In genomic region chr7:142493535-142493934, GRCm38 (mm10) we compare ENCODE assay signal across 14 mouse cellular contexts. TPM values are rescaled to one million over a fixed set of nuclear protein-coding genes. Genes with fewer than 3 reads are reported as not detected.
DNase-seq lines count a peak whose midpoint lies in the region; ATAC-seq and TF ChIP-seq lines count a peak whose summit lies in the region.
"Had no signal": no experiment of that assay in that cellular context is flagged by ENCODE, and none has a peak within 500 bp of the region (broad histone marks: within the 10 kb centered on the region; RNA-seq: fewer than 3 reads in every experiment).

No protein-coding gene starts in this region.

- no peak for DNase-seq in intestine, embryonic 14.5 days (ENCODE audit: low spot score)
- DNase-seq in urinary bladder, adult 2 months (ENCODE audit: low spot score) = no peak
- no peak for DNase-seq in layer of hippocampus, postnatal 14 days (ENCODE audit: low spot score in 2 of 2)
- DNase-seq: cerebellum, adult 9-11 months; kidney, postnatal 36 days; right cerebral cortex, postnatal 14 days; thymus, postnatal 4 days had no signal

- no peak overlapping the region for H3K4me3 ChIP-seq in intestine, embryonic 14.5 days (ENCODE audit: low read depth, low read length)
- no peak overlapping the region for H3K4me3 ChIP-seq in intestine, postnatal 0 days (ENCODE audit: low read depth, low read length)
- no peak overlapping the region for H3K4me3 ChIP-seq in embryonic facial prominence, embryonic 12.5 days
- no peak overlapping the region for H3K4me3 ChIP-seq in intestine, embryonic 16.5 days (ENCODE audit: low read length)
- no peak overlapping the region for H3K4me3 ChIP-seq in stomach, embryonic 15.5 days (replicated peaks)
- H3K4me3 ChIP-seq: left cerebral cortex, adult 2 months had no signal

- no peaks in the 10 kb centered on the region for H3K27me3 ChIP-seq in intestine, embryonic 14.5 days (replicated peaks; ENCODE audit: control insufficient read depth, insufficient read depth, low read length)
- no peaks in the 10 kb centered on the region for H3K27me3 ChIP-seq in intestine, postnatal 0 days (replicated peaks; ENCODE audit: control insufficient read depth, insufficient read depth, low read length)
- no peaks in the 10 kb centered on the region for H3K27me3 ChIP-seq in embryonic facial prominence, embryonic 12.5 days
- no peaks in the 10 kb centered on the region for H3K27me3 ChIP-seq in intestine, embryonic 16.5 days (replicated peaks; ENCODE audit: control insufficient read depth, insufficient read depth, low read length)
- H3K27me3 ChIP-seq in stomach, embryonic 15.5 days (replicated peaks) = no peaks in the 10 kb centered on the region
- H3K27me3 ChIP-seq: Patski had no signal

- no peak overlapping the region for H3K4me2 ChIP-seq in intestine, embryonic 14.5 days (ENCODE audit: low read length)
- H3K4me2 ChIP-seq in intestine, postnatal 0 days (replicated peaks; ENCODE audit: low read depth) = no peak overlapping the region
- no peak overlapping the region for H3K4me2 ChIP-seq in embryonic facial prominence, embryonic 12.5 days (replicated peaks)
- H3K4me2 ChIP-seq in intestine, embryonic 16.5 days (ENCODE audit: low read depth, low read length) = no peak overlapping the region
- no peak overlapping the region for H3K4me2 ChIP-seq in stomach, embryonic 15.5 days

- H3K9me3 ChIP-seq in intestine, embryonic 14.5 days (ENCODE audit: control insufficient read depth, low read length) = no peaks in the 10 kb centered on the region
- no peaks in the 10 kb centered on the region for H3K9me3 ChIP-seq in intestine, postnatal 0 days (ENCODE audit: control insufficient read depth)
- no peaks in the 10 kb centered on the region for H3K9me3 ChIP-seq in embryonic facial prominence, embryonic 12.5 days
- no peaks in the 10 kb centered on the region for H3K9me3 ChIP-seq in intestine, embryonic 16.5 days (ENCODE audit: control insufficient read depth, low read length)
- H3K9me3 ChIP-seq in stomach, embryonic 15.5 days = no peaks in the 10 kb centered on the region

- ATAC-seq in intestine, embryonic 14.5 days (replicated peaks; ENCODE audit: low FRiP score, low TSS enrichment, low read depth) = no peak
- no peak for ATAC-seq in intestine, postnatal 0 days
- ATAC-seq in embryonic facial prominence, embryonic 12.5 days (ENCODE audit: insufficient number of reproducible peaks, insufficient read depth, low FRiP score, low TSS enrichment) = no peak; the same call in 1 of the 2 replicates
- ATAC-seq in intestine, embryonic 16.5 days = no peak
- no peak for ATAC-seq in stomach, embryonic 15.5 days (ENCODE audit: insufficient read depth, low FRiP score, low read depth)
- ATAC-seq: Patski had no signal

- peak overlapping the region; percentile 6; the same call in 1 of the 2 replicates for H3K27ac ChIP-seq in intestine, embryonic 14.5 days (ENCODE audit: low read depth)
- no peak overlapping the region for H3K27ac ChIP-seq in intestine, postnatal 0 days (ENCODE audit: low read depth, low read length)
- 0 out of 2 replicates have a peak overlapping the region, but pooled peaks have one; percentile 17 for H3K27ac ChIP-seq in embryonic facial prominence, embryonic 12.5 days
- peak overlapping the region; percentile 48 for H3K27ac ChIP-seq in intestine, embryonic 16.5 days (ENCODE audit: low read length)
- peak overlapping the region; percentile 61 for H3K27ac ChIP-seq in stomach, embryonic 15.5 days
- H3K27ac ChIP-seq: left cerebral cortex, adult 2 months had no signal

- H3K4me1 ChIP-seq in intestine, embryonic 14.5 days (replicated peaks; ENCODE audit: control insufficient read depth, insufficient read depth, low read length) = 0 out of 2 replicates have a peak, but pooled peaks cover 3% of the 10 kb centered on the region
- H3K4me1 ChIP-seq in intestine, postnatal 0 days (replicated peaks; ENCODE audit: control insufficient read depth, insufficient read depth, low read length) = no peaks in the 10 kb centered on the region
- peaks cover 2% of the 10 kb centered on the region; the same call in 1 of the 2 replicates for H3K4me1 ChIP-seq in embryonic facial prominence, embryonic 12.5 days
- H3K4me1 ChIP-seq in intestine, embryonic 16.5 days (ENCODE audit: control insufficient read depth, insufficient read depth, low read length) = peaks cover 3% of the 10 kb centered on the region; the same call in 1 of the 2 replicates
- H3K4me1 ChIP-seq in stomach, embryonic 15.5 days = peaks cover 17% of the 10 kb centered on the region; the same call in 1 of the 2 replicates

- no peak for TF ChIP-seq CTCF in intestine, postnatal 0 days (IDR thresholded peaks at IDR 0.05; ENCODE audit: low read depth)

- WGBS in intestine, embryonic 14.5 days = 52% methylated on average over 8 of the region's 8 CpGs
- 66% methylated on average over 8 of the region's 8 CpGs for WGBS in intestine, postnatal 0 days
- 76% methylated on average over 8 of the region's 8 CpGs for whole genome bisulfite sequencing in embryonic facial prominence, embryonic 12.5 days
- WGBS in intestine, embryonic 16.5 days = 56% methylated on average over 8 of the region's 8 CpGs
- 49% methylated on average over 8 of the region's 8 CpGs for WGBS in stomach, embryonic 15.5 days

- H3K36me3 ChIP-seq in intestine, embryonic 14.5 days (ENCODE audit: control insufficient read depth, insufficient read depth, low read length) = peaks cover 64% of the 10 kb centered on the region
- peaks cover 23% of the 10 kb centered on the region for H3K36me3 ChIP-seq in intestine, postnatal 0 days (ENCODE audit: control insufficient read depth, insufficient read depth)
- H3K36me3 ChIP-seq in embryonic facial prominence, embryonic 12.5 days = peaks cover 18% of the 10 kb centered on the region; the same call in 1 of the 2 replicates
- peaks cover 9% of the 10 kb centered on the region for H3K36me3 ChIP-seq in intestine, embryonic 16.5 days (ENCODE audit: control insufficient read depth, insufficient read depth, low read length)
- H3K36me3 ChIP-seq in stomach, embryonic 15.5 days = peaks cover 38% of the 10 kb centered on the region

- H3K9ac ChIP-seq in intestine, embryonic 14.5 days (ENCODE audit: low read length) = 0 out of 2 replicates have a peak overlapping the region, but pooled peaks have one; percentile 7
- H3K9ac ChIP-seq in intestine, postnatal 0 days (ENCODE audit: low read depth, low read length) = no peak overlapping the region
- no peak overlapping the region for H3K9ac ChIP-seq in embryonic facial prominence, embryonic 12.5 days
- 0 out of 2 replicates have a peak overlapping the region, but pooled peaks have one; percentile 16 for H3K9ac ChIP-seq in intestine, embryonic 16.5 days (ENCODE audit: low read depth, low read length)
- H3K9ac ChIP-seq in stomach, embryonic 15.5 days = no peak overlapping the region

RNA-seq across cellular contexts. Expression of gene Tnnt3, which starts 5.1 kb away (rescaled TPM):
- 1.5 and 2.4 TPM in 2 replicates for polyA plus RNA-seq in intestine, embryonic 14.5 days (2014; fragmentation: Nextera tagmentation; extraction: Ambion mirVana)
- polyA plus RNA-seq in intestine, postnatal 0 days (2015; fragmentation: Nextera tagmentation; extraction: Ambion mirVana) = 3.0 TPM in 2 replicates
- polyA plus RNA-seq in embryonic facial prominence, embryonic 12.5 days (2016; fragmentation: Nextera tagmentation; extraction: Ambion mirVana) = 4.6 and 6.9 TPM in 2 replicates
- 2.1 and 3.2 TPM in 2 replicates for polyA plus RNA-seq in intestine, embryonic 16.5 days (2015; fragmentation: Nextera tagmentation; extraction: Ambion mirVana)
- 4.6 and 11.8 TPM in 2 replicates for polyA plus RNA-seq in stomach, embryonic 15.5 days (2015; fragmentation: Nextera tagmentation; extraction: Ambion mirVana)
- polyA plus RNA-seq in urinary bladder, adult 2 months (2012; rRNA removed) = 74.3 and 79.9 TPM in 2 replicates
- total RNA-seq in layer of hippocampus, postnatal 14 days (2021) = under 1 TPM; 0.92 to 0.95 TPM
- total RNA-seq: left cerebral cortex, adult 2 months had no signal

RNA-seq across cellular contexts. Expression of gene Lsp1, which starts 32.9 kb away (rescaled TPM):
- 145 and 153 TPM in 2 replicates for polyA plus RNA-seq in intestine, embryonic 14.5 days (2014; fragmentation: Nextera tagmentation; extraction: Ambion mirVana)
- polyA plus RNA-seq in intestine, postnatal 0 days (2015; fragmentation: Nextera tagmentation; extraction: Ambion mirVana) = 55.2 and 61.8 TPM in 2 replicates
- polyA plus RNA-seq in embryonic facial prominence, embryonic 12.5 days (2016; fragmentation: Nextera tagmentation; extraction: Ambion mirVana) = 24.5 and 24.7 TPM in 2 replicates
- 125 and 134 TPM in 2 replicates for polyA plus RNA-seq in intestine, embryonic 16.5 days (2015; fragmentation: Nextera tagmentation; extraction: Ambion mirVana)
- polyA plus RNA-seq in stomach, embryonic 15.5 days (2015; fragmentation: Nextera tagmentation; extraction: Ambion mirVana) = 196 and 211 TPM in 2 replicates
- polyA plus RNA-seq in urinary bladder, adult 2 months (2012; rRNA removed) = 379 and 420 TPM in 2 replicates
- total RNA-seq in layer of hippocampus, postnatal 14 days (2021) = 1 to 10 TPM; 4.2 to 4.7 TPM

RNA-seq across cellular contexts. Expression of gene Mrpl23, which starts 39.0 kb away (rescaled TPM):
- 36.1 and 45.8 TPM in 2 replicates for polyA plus RNA-seq in intestine, embryonic 14.5 days (2014; fragmentation: Nextera tagmentation; extraction: Ambion mirVana)
- polyA plus RNA-seq in intestine, postnatal 0 days (2015; fragmentation: Nextera tagmentation; extraction: Ambion mirVana) = 26.7 and 33.0 TPM in 2 replicates
- polyA plus RNA-seq in embryonic facial prominence, embryonic 12.5 days (2016; fragmentation: Nextera tagmentation; extraction: Ambion mirVana) = 19.8 and 32.6 TPM in 2 replicates
- polyA plus RNA-seq in intestine, embryonic 16.5 days (2015; fragmentation: Nextera tagmentation; extraction: Ambion mirVana) = 50.3 and 58.1 TPM in 2 replicates
- polyA plus RNA-seq in stomach, embryonic 15.5 days (2015; fragmentation: Nextera tagmentation; extraction: Ambion mirVana) = 21.9 and 26.2 TPM in 2 replicates
- polyA plus RNA-seq in urinary bladder, adult 2 months (2012; rRNA removed) = 76.2 and 102 TPM in 2 replicates
- 1 to 10 TPM; 4.2 to 5.1 TPM for total RNA-seq in layer of hippocampus, postnatal 14 days (2021)

RNA-seq across cellular contexts. Expression of gene Tnni2, which starts 51.9 kb away (rescaled TPM):
- 1.7 and 3.2 TPM in 2 replicates for polyA plus RNA-seq in intestine, embryonic 14.5 days (2014; fragmentation: Nextera tagmentation; extraction: Ambion mirVana)
- 1.9 and 2.4 TPM in 2 replicates for polyA plus RNA-seq in intestine, postnatal 0 days (2015; fragmentation: Nextera tagmentation; extraction: Ambion mirVana)
- 7.1 and 9.6 TPM in 2 replicates for polyA plus RNA-seq in embryonic facial prominence, embryonic 12.5 days (2016; fragmentation: Nextera tagmentation; extraction: Ambion mirVana)
- polyA plus RNA-seq in intestine, embryonic 16.5 days (2015; fragmentation: Nextera tagmentation; extraction: Ambion mirVana) = 4.3 and 4.7 TPM in 2 replicates
- polyA plus RNA-seq in stomach, embryonic 15.5 days (2015; fragmentation: Nextera tagmentation; extraction: Ambion mirVana) = 10.4 and 13.3 TPM in 2 replicates
- 39.4 and 48.2 TPM in 2 replicates for polyA plus RNA-seq in urinary bladder, adult 2 months (2012; rRNA removed)
- total RNA-seq in layer of hippocampus, postnatal 14 days (2021) = under 1 TPM in 1 of 2 experiments, not detected in 1; 0.37 TPM

RNA-seq across cellular contexts. Expression of gene Syt8, which starts 58.9 kb away (rescaled TPM):
- 1.6 and 3.8 TPM in 2 replicates for polyA plus RNA-seq in intestine, embryonic 14.5 days (2014; fragmentation: Nextera tagmentation; extraction: Ambion mirVana)
- polyA plus RNA-seq in intestine, postnatal 0 days (2015; fragmentation: Nextera tagmentation; extraction: Ambion mirVana) = 0.60 and 1.3 TPM in 2 replicates
- polyA plus RNA-seq in embryonic facial prominence, embryonic 12.5 days (2016; fragmentation: Nextera tagmentation; extraction: Ambion mirVana) = 0.35 TPM in 1 of 2 replicates, not detected in the other
- 8.8 and 10.4 TPM in 2 replicates for polyA plus RNA-seq in intestine, embryonic 16.5 days (2015; fragmentation: Nextera tagmentation; extraction: Ambion mirVana)
- polyA plus RNA-seq in stomach, embryonic 15.5 days (2015; fragmentation: Nextera tagmentation; extraction: Ambion mirVana) = 13.2 and 19.6 TPM in 2 replicates
- polyA plus RNA-seq in urinary bladder, adult 2 months (2012; rRNA removed) = 316 and 420 TPM in 2 replicates
- not detected for total RNA-seq in layer of hippocampus, postnatal 14 days (2021)
- total RNA-seq: left cerebral cortex, adult 2 months; megakaryocyte, adult 5-6 weeks had no signal

Comparison
In these comparisons a context has a peak if more than half of its experiments do, and no peak if none do; other contexts are left out.
1. H3K9ac ChIP-seq: peak in intestine, embryonic 14.5 days (single experiment) and intestine, embryonic 16.5 days (single experiment); none in intestine, postnatal 0 days (single experiment), embryonic facial prominence, embryonic 12.5 days (single experiment) and stomach, embryonic 15.5 days (single experiment).